Mouse (Mus musculus): ENCODE measurements around the gene Mpped1. TPM values are rescaled to one million over a fixed set of nuclear protein-coding genes. Genes with fewer than 3 reads are reported as not detected.

Mpped1 gene
- polyA plus RNA-seq, 1 experiment from 2014 or later: 10.8 TPM

DNA sequence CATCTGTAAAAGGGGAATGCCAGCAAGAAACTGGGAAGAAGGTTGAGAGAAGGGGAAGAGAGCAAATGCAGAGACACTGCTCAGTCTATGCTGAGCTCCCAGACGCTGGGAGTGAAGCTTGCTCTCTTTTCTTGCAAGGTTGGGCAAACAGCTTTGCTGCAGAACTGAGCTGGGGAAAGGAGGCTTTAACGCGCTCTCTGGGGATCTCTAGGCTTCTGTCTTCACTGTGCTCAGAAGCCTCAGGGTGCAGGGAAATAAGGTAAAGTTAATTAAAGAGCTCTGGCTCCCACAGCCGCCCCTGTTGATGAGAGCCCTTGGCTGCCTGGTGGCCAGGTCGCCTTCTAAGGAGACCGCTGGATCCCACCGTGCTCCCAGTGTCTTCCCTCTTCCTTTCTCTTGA is 17.7 kb downstream of the Mpped1 start:
- Histone ChIP-seq H3K4me2 (replicated peaks) (no peak overlapping the region), H3K27me3 (no peaks in the 10 kb centered on the region), H3K9ac (replicated peaks) (no peak overlapping the region), H3K36me3 (no peaks in the 10 kb centered on the region), H3K4me1 (peaks cover 22% of the 10 kb centered on the region; the same call in 1 of the 2 replicates), H3K9me3 (no peaks in the 10 kb centered on the region), H3K4me3 (no peak overlapping the region), H3K27ac (replicated peaks) (no peak overlapping the region)
- WGBS: 51% methylated on average over 7 of the region's 7 CpGs
- ATAC-seq (ENCODE audit: low FRiP score, low read depth): no peak

GRCm38 (mm10) chr15:83798964-83799363 is 19.7 kb downstream of the Mpped1 start:
- Histone ChIP-seq H3K27me3 (no peaks in the 10 kb centered on the region; the same call in 1 of the 2 replicates), H3K4me2 (replicated peaks) (no peak overlapping the region), H3K36me3 (no peaks in the 10 kb centered on the region), H3K27ac (replicated peaks) (no peak overlapping the region), H3K4me3 (no peak overlapping the region), H3K9ac (replicated peaks) (no peak overlapping the region), H3K9me3 (no peaks in the 10 kb centered on the region), H3K4me1 (peaks cover 22% of the 10 kb centered on the region)
- WGBS: 86% methylated on average over 11 of the region's 11 CpGs
- ATAC-seq (ENCODE audit: low FRiP score, low read depth): no peak

GRCm38 (mm10) chr15:83801011-83801410 is 21.7 kb downstream of the Mpped1 start:
- Histone ChIP-seq H3K9ac (replicated peaks) (no peak overlapping the region), H3K36me3 (no peaks in the 10 kb centered on the region), H3K4me2 (replicated peaks) (no peak overlapping the region), H3K4me1 (peaks cover 17% of the 10 kb centered on the region; the same call in 1 of the 2 replicates), H3K9me3 (no peaks in the 10 kb centered on the region), H3K4me3 (no peak overlapping the region), H3K27me3 (no peaks in the 10 kb centered on the region; the same call in 1 of the 2 replicates), H3K27ac (replicated peaks) (no peak overlapping the region)
- 78% methylated on average over 5 of the region's 5 CpGs for WGBS
- no peak for ATAC-seq (ENCODE audit: low FRiP score, low read depth)

DNA sequence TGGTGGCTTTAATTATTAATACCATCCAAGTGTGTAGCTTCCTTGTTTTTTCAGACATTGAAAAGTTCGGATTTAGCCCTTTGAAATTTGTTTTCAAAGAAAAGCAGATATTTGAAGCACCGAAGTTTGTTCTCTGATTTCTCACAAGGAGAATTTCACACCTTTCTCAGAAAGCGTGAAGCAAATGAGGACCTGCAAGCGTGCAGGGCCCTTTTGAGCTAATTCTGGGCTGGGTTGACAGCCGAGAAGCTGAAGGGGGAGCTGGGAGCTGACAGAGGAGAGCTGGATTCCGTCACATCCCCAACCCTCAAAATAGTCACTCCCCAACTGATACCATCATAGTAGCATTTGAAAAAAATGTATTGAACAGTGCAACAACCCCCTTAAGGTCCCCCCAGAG is 34.8 kb downstream of the Mpped1 start:
- Histone ChIP-seq H3K27ac (replicated peaks) (no peak overlapping the region), H3K9ac (replicated peaks) (no peak overlapping the region), H3K27me3 (no peaks in the 10 kb centered on the region), H3K36me3 (no peaks in the 10 kb centered on the region), H3K4me3 (no peak overlapping the region), H3K4me1 (no peaks in the 10 kb centered on the region), H3K4me2 (replicated peaks) (no peak overlapping the region), H3K9me3 (no peaks in the 10 kb centered on the region)
- 89% methylated on average over 6 of the region's 6 CpGs for WGBS
- no peak for ATAC-seq (ENCODE audit: low FRiP score, low read depth)

DNA sequence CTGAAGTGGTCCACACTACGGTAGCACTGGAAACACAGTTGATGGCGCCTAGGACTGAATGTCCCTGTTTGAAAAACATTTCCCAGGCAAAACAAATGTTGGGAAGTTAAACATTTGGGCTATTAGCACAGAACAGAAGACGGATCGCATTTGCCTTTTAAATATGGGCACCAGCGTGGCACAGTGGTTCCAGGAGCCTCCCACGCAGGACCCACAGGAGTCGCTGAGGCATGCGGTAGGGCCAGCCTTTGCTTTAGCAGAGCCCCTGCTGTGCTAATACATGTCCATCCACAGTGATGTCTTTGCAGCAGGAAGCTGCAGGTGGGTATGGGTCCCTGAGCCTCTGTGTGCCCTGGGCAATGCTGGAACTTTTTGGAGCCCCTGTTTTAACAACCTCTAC is 48.7 kb downstream of the Mpped1 start:
- ATAC-seq (ENCODE audit: low FRiP score, low read depth): no peak
- Histone ChIP-seq H3K4me2 (replicated peaks) (no peak overlapping the region), H3K27ac (replicated peaks) (no peak overlapping the region), H3K36me3 (no peaks in the 10 kb centered on the region), H3K4me1 (no peaks in the 10 kb centered on the region), H3K9me3 (no peaks in the 10 kb centered on the region), H3K9ac (replicated peaks) (no peak overlapping the region), H3K4me3 (no peak overlapping the region), H3K27me3 (no peaks in the 10 kb centered on the region)
- 80% methylated on average over 8 of the region's 8 CpGs for WGBS

GRCm38 (mm10) chr15:83829226-83829625 is 50.0 kb downstream of the Mpped1 start:
- Histone ChIP-seq H3K27ac (replicated peaks) (no peak overlapping the region), H3K36me3 (no peaks in the 10 kb centered on the region), H3K9ac (replicated peaks) (no peak overlapping the region), H3K9me3 (no peaks in the 10 kb centered on the region), H3K4me1 (no peaks in the 10 kb centered on the region), H3K4me3 (no peak overlapping the region), H3K4me2 (replicated peaks) (no peak overlapping the region), H3K27me3 (no peaks in the 10 kb centered on the region)
- WGBS: 90% methylated on average over 13 of the region's 13 CpGs
- ATAC-seq (ENCODE audit: low FRiP score, low read depth): no peak

- H3K9ac ChIP-seq (replicated peaks): no peak overlapping the region
- 72% methylated on average over 6 of the region's 6 CpGs for WGBS
- no peak overlapping the region for H3K4me3 ChIP-seq
- H3K27me3 ChIP-seq: no peaks in the 10 kb centered on the region
- no peaks in the 10 kb centered on the region for H3K9me3 ChIP-seq
- no peak overlapping the region for H3K27ac ChIP-seq (replicated peaks)
- H3K36me3 ChIP-seq: no peaks in the 10 kb centered on the region
- H3K4me1 ChIP-seq: no peaks in the 10 kb centered on the region
- no peak for ATAC-seq (ENCODE audit: low FRiP score, low read depth)
- no peak overlapping the region for H3K4me2 ChIP-seq (replicated peaks)
Measured at GRCm38 (mm10) chr15:83832265-83832664, 53.0 kb downstream of the Mpped1 start.

- no peaks in the 10 kb centered on the region for H3K9me3 ChIP-seq
- ATAC-seq (ENCODE audit: low FRiP score, low read depth): no peak
- H3K36me3 ChIP-seq: no peaks in the 10 kb centered on the region
- peaks cover 33% of the 10 kb centered on the region for H3K4me1 ChIP-seq
- 78% methylated on average over 10 of the region's 10 CpGs for WGBS
- peaks cover 15% of the 10 kb centered on the region for H3K27me3 ChIP-seq
- no peak overlapping the region for H3K4me2 ChIP-seq (replicated peaks)
- no peak overlapping the region for H3K4me3 ChIP-seq
- H3K9ac ChIP-seq (replicated peaks): no peak overlapping the region
- H3K27ac ChIP-seq (replicated peaks): no peak overlapping the region
Measured at GRCm38 (mm10) chr15:83840950-83841719, 61.9 kb downstream of the Mpped1 start.

GRCm38 (mm10) chr15:83842419-83842818 is 63.2 kb downstream of the Mpped1 start:
- Histone ChIP-seq H3K4me2 (replicated peaks) (no peak overlapping the region), H3K4me3 (no peak overlapping the region), H3K27ac (replicated peaks) (no peak overlapping the region), H3K9me3 (no peaks in the 10 kb centered on the region), H3K36me3 (no peaks in the 10 kb centered on the region), H3K9ac (replicated peaks) (no peak overlapping the region), H3K27me3 (peaks cover 15% of the 10 kb centered on the region), H3K4me1 (peaks cover 45% of the 10 kb centered on the region)
- 87% methylated on average over 12 of the region's 12 CpGs for WGBS
- ATAC-seq (ENCODE audit: low FRiP score, low read depth): no peak

DNA sequence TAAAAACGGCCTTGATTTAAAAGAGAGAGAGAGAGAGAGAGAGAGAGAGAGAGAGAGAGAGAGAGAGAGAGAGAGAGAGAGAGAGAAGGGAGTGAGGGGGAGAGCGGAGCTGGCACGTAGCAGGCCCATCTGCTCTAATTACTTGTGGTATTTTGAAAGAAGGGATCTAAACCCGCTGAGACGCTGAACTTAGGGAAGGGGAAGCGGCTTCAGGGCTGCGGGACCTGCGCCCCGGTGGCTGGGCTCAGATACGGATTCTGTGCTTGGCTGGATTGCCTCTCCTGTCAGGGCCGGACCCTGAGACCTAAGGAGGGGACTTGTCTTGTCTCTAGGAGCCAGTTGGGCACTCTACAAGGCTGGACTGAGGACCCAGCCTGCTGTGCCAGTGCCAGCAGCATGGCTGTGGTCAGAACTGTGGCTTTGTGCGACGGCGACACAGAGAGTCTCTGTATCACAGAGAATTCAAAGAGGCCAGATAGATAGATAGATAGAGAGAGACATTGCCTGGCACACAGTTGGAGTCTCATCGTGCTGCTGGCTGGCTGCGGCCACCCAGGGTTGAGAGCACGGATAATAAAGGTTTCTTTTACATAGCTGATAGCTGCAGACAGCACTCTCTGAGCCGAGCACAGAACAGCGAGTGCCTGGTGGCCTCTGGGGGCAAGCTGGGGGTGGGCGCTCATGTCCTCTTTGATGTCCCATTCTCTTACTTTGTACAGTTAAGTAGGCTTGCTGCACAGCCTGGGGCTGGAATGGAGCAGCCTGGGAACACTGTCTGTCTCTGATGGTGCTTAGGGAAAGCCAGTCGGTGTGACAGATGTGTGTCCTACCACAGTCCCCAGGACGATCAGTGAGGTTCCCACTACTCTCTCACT is 63.9 kb downstream of the Mpped1 start:
- H3K4me2 ChIP-seq (replicated peaks): no peak overlapping the region
- H3K4me3 ChIP-seq: no peak overlapping the region
- no peak overlapping the region for H3K27ac ChIP-seq (replicated peaks)
- H3K9me3 ChIP-seq: no peaks in the 10 kb centered on the region
- no peak overlapping the region for H3K9ac ChIP-seq (replicated peaks)
- 23% methylated on average over 22 of the region's 22 CpGs for WGBS
- H3K27me3 ChIP-seq: peaks cover 15% of the 10 kb centered on the region
- H3K4me1 ChIP-seq: peaks cover 52% of the 10 kb centered on the region
- H3K36me3 ChIP-seq: no peaks in the 10 kb centered on the region
- no peak for ATAC-seq (ENCODE audit: low FRiP score, low read depth)

GRCm38 (mm10) chr15:83845734-83846133 is 66.5 kb downstream of the Mpped1 start:
- 36% methylated on average over 11 of the region's 11 CpGs for WGBS
- H3K27ac ChIP-seq (replicated peaks): peak overlapping the region; percentile 15; the same call in 1 of the 2 replicates
- 0 out of 2 replicates have a peak, but pooled peaks have one; percentile 38 for ATAC-seq (ENCODE audit: low FRiP score, low read depth)

GRCm38 (mm10) chr15:83846592-83846991 is 67.3 kb downstream of the Mpped1 start:
- Histone ChIP-seq H3K27me3 (peaks cover 20% of the 10 kb centered on the region), H3K4me1 (peaks cover 52% of the 10 kb centered on the region), H3K9ac (replicated peaks) (no peak overlapping the region), H3K4me3 (no peak overlapping the region), H3K27ac (replicated peaks) (no peak overlapping the region), H3K4me2 (replicated peaks) (no peak overlapping the region), H3K9me3 (no peaks in the 10 kb centered on the region), H3K36me3 (no peaks in the 10 kb centered on the region)
- ATAC-seq (ENCODE audit: low FRiP score, low read depth): 0 out of 2 replicates have a peak, but pooled peaks have one; percentile 34
- 34% methylated on average over 8 of the region's 8 CpGs for WGBS

More at GRCm38 (mm10) chr15:83845734-83846133, 66.5 kb downstream of the Mpped1 start:
- Histone ChIP-seq H3K27me3 (peaks cover 16% of the 10 kb centered on the region), H3K4me1 (peaks cover 52% of the 10 kb centered on the region), H3K9me3 (no peaks in the 10 kb centered on the region), H3K9ac (replicated peaks) (no peak overlapping the region), H3K4me3 (no peak overlapping the region), H3K4me2 (replicated peaks) (no peak overlapping the region), H3K36me3 (no peaks in the 10 kb centered on the region)

All from midbrain, embryonic 12.5 days (tissue).